Mouse (Mus musculus) heart, postnatal 0 days (tissue): ENCODE data around the gene Exoc4. TPM values are rescaled to one million over a fixed set of nuclear protein-coding genes. Genes with fewer than 3 reads are reported as not detected.

Source experiments
- ATAC-seq: fragments of 200-750 bp; cut with Nextera tagmentation; 2 replicates; pipeline ENCODE4 v1.8.0; 2017; ENCODE audit warnings: low read depth, moderate number of reproducible peaks, moderate library complexity; ENCODE audit not compliant: insufficient read depth
- DNase-seq: peaks from one replicate; pipeline ENCODE4 v3.0.0-alpha.2; 2016; ENCODE audit warnings: low spot score
- H3K27ac ChIP-seq: fragments of 300-500 bp; sonication (generic); 2 replicates; pipeline ENCODE4 v1.5.1; 2014; ENCODE audit warnings: low read depth, mild to moderate bottlenecking
- H3K27me3 ChIP-seq: fragments of 300-500 bp; sonication (generic); 2 replicates; pipeline ENCODE4 v1.6.1; 2014; ENCODE audit warnings: low read length, mixed read lengths; ENCODE audit not compliant: control insufficient read depth, insufficient read depth
- H3K36me3 ChIP-seq: fragments of 300-500 bp; sonication (generic); replicated peaks from 2 replicates; pipeline ENCODE4 v1.6.1; 2014; ENCODE audit warnings: low read length, mixed read lengths; ENCODE audit not compliant: control insufficient read depth, insufficient read depth
- H3K4me1 ChIP-seq: fragments of 300-500 bp; sonication (generic); 2 replicates; pipeline ENCODE4 v1.6.1; 2014; ENCODE audit warnings: antibody characterized with exemption; ENCODE audit not compliant: control insufficient read depth, insufficient read depth
- H3K4me2 ChIP-seq: fragments of 300-500 bp; sonication (generic); 2 replicates; pipeline ENCODE4 v1.6.1; 2014; ENCODE audit warnings: low read depth, mild to moderate bottlenecking, low read length, moderate library complexity
- H3K4me3 ChIP-seq: fragments of 300-500 bp; sonication (generic); 2 replicates; pipeline ENCODE4 v1.5.1; 2014; ENCODE audit warnings: low read depth, low read length
- H3K9ac ChIP-seq: fragments of 300-500 bp; sonication (generic); replicated peaks from 2 replicates; pipeline ENCODE4 v1.6.1; 2014; ENCODE audit warnings: low read depth, low read length, mixed read lengths
- H3K9me3 ChIP-seq: fragments of 300-500 bp; sonication (generic); replicated peaks from 2 replicates; pipeline ENCODE4 v1.6.1; 2016; ENCODE audit warnings: low read length; ENCODE audit not compliant: control insufficient read depth
- CTCF ChIP-seq: IDR thresholded peaks from 2 replicates; pipeline ENCODE4 v1.5.1; 2016; ENCODE audit warnings: antibody characterized with exemption, control low read depth, low read depth
- EP300 ChIP-seq: IDR thresholded peaks from 2 replicates; pipeline ENCODE4 v1.6.1; 2016; ENCODE audit warnings: antibody characterized with exemption, low read depth
- WGBS: fragments of 180-500 bp; shearing (Covaris S2); extraction: QIAGEN DNeasy Blood & Tissue Kit; methylation state at CpG from one replicate; pipeline ENCODE4 v1.1.7; 2014; 5-methylcytosine and 5-hydroxymethylcytosine counted together
- polyA plus RNA-seq: library from polyadenylated mRNA; unstranded; fragments of >200 nt; fragmentation: Nextera tagmentation; extraction: Ambion mirVana; gene quantifications from 2 replicates; pipeline ENCODE4 v1.2.1, GENCODE M21; 2015
- total RNA-seq: library from RNA; depleted of rRNA; stranded (reverse); fragments of >200 nt; gene quantifications from 2 replicates; pipeline ENCODE4 v1.2.3, GENCODE M21; 2014; ENCODE audit warnings: low replicate concordance

The Exoc4 gene
- total and polyA plus RNA-seq, 2 experiments from 2014 or later: 15.8 to 54.6 TPM

DNA sequence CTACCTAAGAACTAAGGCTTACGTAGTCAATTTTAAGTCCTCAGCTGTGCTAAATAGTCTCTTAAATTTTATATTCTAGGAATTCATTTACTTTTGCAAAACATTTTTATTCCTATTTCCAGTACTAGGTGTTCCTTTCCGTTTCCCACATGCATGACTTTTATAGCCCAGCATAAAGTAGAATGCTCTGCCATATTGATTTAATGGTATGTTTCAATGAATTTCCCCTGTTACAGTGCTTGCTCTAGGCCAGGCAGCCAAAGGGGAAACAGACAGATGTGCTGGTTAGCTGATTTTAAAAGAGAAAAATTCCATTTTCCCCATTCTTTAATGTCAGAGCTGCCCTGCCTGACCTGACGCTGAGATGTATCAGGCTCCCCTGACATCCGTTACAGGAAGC lies 359.6 kb downstream of the Exoc4 start:
- no peak for ATAC-seq
- Histone ChIP-seq H3K9me3 (no peaks in the 10 kb centered on the region), H3K27ac (no peak overlapping the region), H3K4me1 (no peaks in the 10 kb centered on the region), H3K4me3 (no peak overlapping the region), H3K4me2 (no peak overlapping the region), H3K36me3 (no peaks in the 10 kb centered on the region), H3K9ac (no peak overlapping the region), H3K27me3 (no peaks in the 10 kb centered on the region)
- TF ChIP-seq CTCF (no peak), EP300 (no peak)
- DNase-seq: no peak
- WGBS: 90% methylated on average over 4 of the region's 4 CpGs

GRCm38 (mm10) chr6:33613978-33614377 lies 365.1 kb downstream of the Exoc4 start:
- no peaks in the 10 kb centered on the region for H3K27me3 ChIP-seq
- no peaks in the 10 kb centered on the region for H3K9me3 ChIP-seq
- no peak for ATAC-seq
- no peak for DNase-seq
- H3K27ac ChIP-seq: no peak overlapping the region
- no peaks in the 10 kb centered on the region for H3K4me1 ChIP-seq
- no peak overlapping the region for H3K4me2 ChIP-seq
- no peak overlapping the region for H3K9ac ChIP-seq
- WGBS: 32% methylated on average over 1 of the region's 1 CpGs
- TF ChIP-seq CTCF (no peak), EP300 (no peak)
- no peak overlapping the region for H3K4me3 ChIP-seq
- no peaks in the 10 kb centered on the region for H3K36me3 ChIP-seq

DNA sequence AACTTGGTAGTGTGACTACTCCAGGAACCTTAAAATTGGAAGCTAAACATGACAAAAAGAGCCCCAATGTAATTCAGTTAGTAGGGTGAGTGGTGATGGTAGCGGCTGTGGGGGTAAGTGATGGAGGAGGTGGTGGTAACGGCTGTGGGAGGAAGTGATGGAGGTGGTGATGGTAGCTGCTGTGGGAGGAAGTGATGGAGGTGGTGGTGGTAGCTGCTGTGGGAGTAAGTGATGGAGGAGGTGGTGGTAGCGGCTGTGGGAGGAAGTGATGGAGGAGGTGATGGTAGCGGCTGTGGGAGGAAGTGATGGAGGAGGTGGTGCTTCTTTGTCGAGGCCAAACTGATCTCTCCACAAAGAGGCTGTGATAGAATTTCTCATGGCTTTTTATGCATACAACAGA lies 369.7 kb downstream of the Exoc4 start:
- no peaks in the 10 kb centered on the region for H3K27me3 ChIP-seq
- TF ChIP-seq CTCF (no peak), EP300 (no peak)
- WGBS: 83% methylated on average over 5 of the region's 5 CpGs

GRCm38 (mm10) chr6:33620701-33621100 lies 371.8 kb downstream of the Exoc4 start:
- Histone ChIP-seq H3K36me3 (no peaks in the 10 kb centered on the region), H3K4me3 (no peak overlapping the region), H3K4me1 (no peaks in the 10 kb centered on the region), H3K27ac (no peak overlapping the region), H3K9ac (no peak overlapping the region), H3K4me2 (no peak overlapping the region), H3K9me3 (no peaks in the 10 kb centered on the region), H3K27me3 (no peaks in the 10 kb centered on the region)
- WGBS: 65% methylated on average over 1 of the region's 1 CpGs
- TF ChIP-seq EP300 (no peak), CTCF (no peak)
- ATAC-seq: no peak
- DNase-seq: no peak

More for the DNA sequence above, 369.7 kb downstream of the Exoc4 start:
- DNase-seq: no peak
- Histone ChIP-seq H3K9ac (no peak overlapping the region), H3K4me3 (no peak overlapping the region), H3K4me1 (no peaks in the 10 kb centered on the region), H3K4me2 (no peak overlapping the region), H3K36me3 (no peaks in the 10 kb centered on the region), H3K9me3 (no peaks in the 10 kb centered on the region), H3K27ac (no peak overlapping the region)
- ATAC-seq: no peak

GRCm38 (mm10) chr6:33625931-33626330 lies 377.0 kb downstream of the Exoc4 start:
- Histone ChIP-seq H3K4me3 (no peak overlapping the region), H3K36me3 (no peaks in the 10 kb centered on the region), H3K9ac (no peak overlapping the region), H3K27ac (no peak overlapping the region), H3K4me2 (no peak overlapping the region), H3K27me3 (no peaks in the 10 kb centered on the region), H3K4me1 (no peaks in the 10 kb centered on the region), H3K9me3 (peaks cover 17% of the 10 kb centered on the region; the same call in 1 of the 2 replicates)
- TF ChIP-seq CTCF (no peak), EP300 (no peak)
- ATAC-seq (no peak), DNase-seq (no peak)

DNA sequence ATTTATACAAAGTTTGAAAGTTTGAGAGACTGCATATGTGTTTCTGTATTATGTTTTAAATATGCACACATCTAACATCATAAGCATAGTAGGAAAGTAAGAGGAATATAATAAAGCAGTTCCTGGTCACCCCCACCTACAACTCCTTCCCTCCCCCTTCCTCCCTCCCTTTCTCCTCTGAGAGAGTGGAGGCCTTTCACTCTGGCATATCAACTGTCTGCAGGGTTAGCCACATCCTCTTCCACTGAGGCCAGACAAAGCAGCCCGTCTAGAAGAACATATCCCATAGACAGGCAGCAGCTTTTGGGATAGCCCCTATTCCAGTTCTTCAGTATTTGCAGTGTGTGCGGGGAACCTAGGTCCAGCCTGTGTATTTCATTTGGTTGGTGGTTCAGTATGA lies 382.2 kb downstream of the Exoc4 start:
- Histone ChIP-seq H3K4me1 (no peaks in the 10 kb centered on the region), H3K9ac (no peak overlapping the region), H3K27ac (no peak overlapping the region), H3K27me3 (no peaks in the 10 kb centered on the region), H3K4me3 (no peak overlapping the region), H3K36me3 (no peaks in the 10 kb centered on the region), H3K9me3 (peaks cover 17% of the 10 kb centered on the region; the same call in 1 of the 2 replicates), H3K4me2 (no peak overlapping the region)
- no peak for TF ChIP-seq CTCF
- TF ChIP-seq EP300: no peak
- ATAC-seq: no peak
- DNase-seq: no peak
- WGBS: 82% methylated on average over 2 of the region's 2 CpGs
